Mouse (Mus musculus): Measurements from ENCODE around the gene Ccl4. TPM values are rescaled to one million over a fixed set of nuclear protein-coding genes. Genes with fewer than 3 reads are reported as not detected.

Ccl4 gene
- polyA plus RNA-seq, 1 experiment from 2014 or later: not detected

- no peak overlapping the region for H3K4me3 ChIP-seq (ENCODE audit: low read length)
- H3K4me1 ChIP-seq (ENCODE audit: control insufficient read depth, insufficient read depth, low read length): no peaks in the 10 kb centered on the region
- H3K9ac ChIP-seq (ENCODE audit: low read depth, low read length): no peak overlapping the region
- H3K27me3 ChIP-seq (ENCODE audit: control insufficient read depth, insufficient read depth, low read length): no peaks in the 10 kb centered on the region
- ATAC-seq (ENCODE audit: low FRiP score, low TSS enrichment): no peak
- H3K36me3 ChIP-seq (ENCODE audit: control insufficient read depth, insufficient read depth, low read length): no peaks in the 10 kb centered on the region
- WGBS: 76% methylated on average over 5 of the region's 5 CpGs
- no peak overlapping the region for H3K27ac ChIP-seq (ENCODE audit: low read depth, low read length)
- H3K9me3 ChIP-seq (ENCODE audit: control insufficient read depth, low read length): no peaks in the 10 kb centered on the region
- no peak overlapping the region for H3K4me2 ChIP-seq (replicated peaks; ENCODE audit: low read depth, low read length)
Measured at GRCm38 (mm10) chr11:83709683-83710082, 47.3 kb downstream of the Ccl4 start.

GRCm38 (mm10) chr11:83712671-83713070, 50.3 kb downstream of the Ccl4 start:
- ATAC-seq (ENCODE audit: low FRiP score, low TSS enrichment): no peak
- 83% methylated on average over 1 of the region's 1 CpGs for WGBS

GRCm38 (mm10) chr11:83713925-83714324, 51.5 kb downstream of the Ccl4 start:
- no peaks in the 10 kb centered on the region for H3K4me1 ChIP-seq (ENCODE audit: control insufficient read depth, insufficient read depth, low read length)
- no peak overlapping the region for H3K27ac ChIP-seq (ENCODE audit: low read depth, low read length)
- no peak overlapping the region for H3K4me3 ChIP-seq (ENCODE audit: low read length)
- no peaks in the 10 kb centered on the region for H3K9me3 ChIP-seq (ENCODE audit: control insufficient read depth, low read length)
- ATAC-seq (ENCODE audit: low FRiP score, low TSS enrichment): no peak
- H3K27me3 ChIP-seq (ENCODE audit: control insufficient read depth, insufficient read depth, low read length): no peaks in the 10 kb centered on the region
- no peaks in the 10 kb centered on the region for H3K36me3 ChIP-seq (ENCODE audit: control insufficient read depth, insufficient read depth, low read length)
- H3K9ac ChIP-seq (ENCODE audit: low read depth, low read length): no peak overlapping the region
- WGBS: 70% methylated on average over 2 of the region's 2 CpGs
- no peak overlapping the region for H3K4me2 ChIP-seq (replicated peaks; ENCODE audit: low read depth, low read length)

More at GRCm38 (mm10) chr11:83712671-83713070, 50.3 kb downstream of the Ccl4 start:
- Histone ChIP-seq H3K36me3 (ENCODE audit: control insufficient read depth, insufficient read depth, low read length) (no peaks in the 10 kb centered on the region), H3K4me1 (ENCODE audit: control insufficient read depth, insufficient read depth, low read length) (no peaks in the 10 kb centered on the region), H3K4me2 (replicated peaks; ENCODE audit: low read depth, low read length) (no peak overlapping the region), H3K4me3 (ENCODE audit: low read length) (no peak overlapping the region), H3K27ac (ENCODE audit: low read depth, low read length) (no peak overlapping the region), H3K9ac (ENCODE audit: low read depth, low read length) (no peak overlapping the region), H3K9me3 (ENCODE audit: control insufficient read depth, low read length) (no peaks in the 10 kb centered on the region), H3K27me3 (ENCODE audit: control insufficient read depth, insufficient read depth, low read length) (no peaks in the 10 kb centered on the region)

Other genes with a start within 250 kb of the Ccl4 start
- gene Gas2l2, start 233.1 kb upstream of the Ccl4 start, polyA plus RNA-seq (2014; fragmentation: Nextera tagmentation; extraction: Ambion mirVana): not detected in 2 replicates
- gene 1700020L24Rik, start 224.9 kb upstream of the Ccl4 start, polyA plus RNA-seq (2014; fragmentation: Nextera tagmentation; extraction: Ambion mirVana): 0.44 TPM in 1 of 2 replicates, not detected in the other
- 0.55 and 1.1 TPM in 2 replicates for gene Mmp28, start 199.5 kb upstream of the Ccl4 start, polyA plus RNA-seq (2014; fragmentation: Nextera tagmentation; extraction: Ambion mirVana)
- 20.3 and 28.1 TPM in 2 replicates for gene Taf15, start 189.5 kb upstream of the Ccl4 start, polyA plus RNA-seq (2014; fragmentation: Nextera tagmentation; extraction: Ambion mirVana)
- gene Heatr9, start 140.4 kb upstream of the Ccl4 start, polyA plus RNA-seq (2014; fragmentation: Nextera tagmentation; extraction: Ambion mirVana): not detected in 2 replicates
- 0.69 TPM in 1 of 2 replicates, not detected in the other for gene Ccl5, start 132.1 kb upstream of the Ccl4 start, polyA plus RNA-seq (2014; fragmentation: Nextera tagmentation; extraction: Ambion mirVana)
- gene Ccl9, start 83.9 kb upstream of the Ccl4 start, polyA plus RNA-seq (2014; fragmentation: Nextera tagmentation; extraction: Ambion mirVana): 3.1 and 3.6 TPM in 2 replicates
- gene Ccl6, start 69.5 kb upstream of the Ccl4 start, polyA plus RNA-seq (2014; fragmentation: Nextera tagmentation; extraction: Ambion mirVana): 4.4 and 4.6 TPM in 2 replicates
- gene Rpl9-ps1, start 17.0 kb upstream of the Ccl4 start, polyA plus RNA-seq (2014; fragmentation: Nextera tagmentation; extraction: Ambion mirVana): not detected in 2 replicates
- gene Ccl3, start 13.2 kb upstream of the Ccl4 start, polyA plus RNA-seq (2014; fragmentation: Nextera tagmentation; extraction: Ambion mirVana): 0.49 and 0.97 TPM in 2 replicates
- gene Wfdc17, start 41.4 kb downstream of the Ccl4 start, polyA plus RNA-seq (2014; fragmentation: Nextera tagmentation; extraction: Ambion mirVana): 1.2 and 1.5 TPM in 2 replicates
- gene Wfdc18, start 46.4 kb downstream of the Ccl4 start, polyA plus RNA-seq (2014; fragmentation: Nextera tagmentation; extraction: Ambion mirVana): not detected in 2 replicates
- gene Wfdc21, start 84.4 kb downstream of the Ccl4 start, polyA plus RNA-seq (2014; fragmentation: Nextera tagmentation; extraction: Ambion mirVana): not detected in 2 replicates
- 22.9 and 28.7 TPM in 2 replicates for gene Heatr6, start 91.1 kb downstream of the Ccl4 start, polyA plus RNA-seq (2014; fragmentation: Nextera tagmentation; extraction: Ambion mirVana)
- 51.6 and 84.2 TPM in 2 replicates for gene Hnf1b, start 187.5 kb downstream of the Ccl4 start, polyA plus RNA-seq (2014; fragmentation: Nextera tagmentation; extraction: Ambion mirVana)

Measured in kidney, embryonic 14.5 days (tissue).